Mouse (Mus musculus) adrenal gland, adult 8-10 months (tissue): ENCODE measurements around the gene Ccdc188. TPM values are rescaled to one million over a fixed set of nuclear protein-coding genes. Genes with fewer than 3 reads are reported as not detected.

Source experiments
- DNase-seq: peaks from one replicate; pipeline ENCODE4 v3.0.0; 2022
- total RNA-seq, 4 experiments: library from RNA; stranded (reverse); gene quantifications; 2 replicates each; pipeline ENCODE4 v1.2.4; 2022

The Ccdc188 gene
- total RNA-seq, 4 experiments from 2014 or later = not detected

- no peak for DNase-seq
Observed at GRCm38 (mm10) chr16:18202061-18202460, 15.6 kb upstream of the Ccdc188 start.

DNA sequence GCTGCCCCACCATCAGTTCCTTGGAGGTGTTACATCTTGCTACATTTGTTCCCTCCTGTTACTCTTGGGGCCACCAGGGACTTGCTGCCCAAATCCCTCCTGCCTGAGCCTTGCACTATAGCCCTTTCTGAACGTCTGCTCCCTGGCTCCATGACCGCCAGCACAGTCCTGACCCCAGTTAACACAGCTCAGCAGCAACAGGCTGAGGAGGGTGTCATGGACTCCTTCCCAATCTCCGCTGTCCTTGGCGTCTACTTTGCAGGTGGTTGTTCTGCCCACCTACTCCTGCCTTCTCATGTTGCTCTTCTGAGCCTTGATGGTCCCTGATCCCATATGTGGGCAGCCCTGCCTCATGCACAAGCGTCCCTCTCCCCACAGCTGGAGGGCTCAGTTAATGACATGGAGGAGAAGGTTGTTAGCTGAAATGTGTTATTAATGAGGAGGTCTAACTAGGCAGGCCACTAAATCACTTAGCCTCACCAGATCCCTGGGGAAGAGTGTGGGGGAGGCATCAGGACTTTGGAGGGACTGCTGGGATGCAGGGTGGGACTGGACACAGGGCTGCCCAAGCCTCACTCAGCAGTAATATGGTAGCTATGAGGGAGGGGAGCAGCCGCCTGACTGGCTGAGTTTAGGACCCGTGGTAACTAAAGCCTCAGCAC lies 14.1 kb upstream of the Ccdc188 start:
- no peak for DNase-seq

GRCm38 (mm10) chr16:18210701-18211416 lies 6.8 kb upstream of the Ccdc188 start:
- no peak for DNase-seq

- peak; percentile 55 for DNase-seq
Observed at GRCm38 (mm10) chr16:18211417-18212171, 6.1 kb upstream of the Ccdc188 start.

DNA sequence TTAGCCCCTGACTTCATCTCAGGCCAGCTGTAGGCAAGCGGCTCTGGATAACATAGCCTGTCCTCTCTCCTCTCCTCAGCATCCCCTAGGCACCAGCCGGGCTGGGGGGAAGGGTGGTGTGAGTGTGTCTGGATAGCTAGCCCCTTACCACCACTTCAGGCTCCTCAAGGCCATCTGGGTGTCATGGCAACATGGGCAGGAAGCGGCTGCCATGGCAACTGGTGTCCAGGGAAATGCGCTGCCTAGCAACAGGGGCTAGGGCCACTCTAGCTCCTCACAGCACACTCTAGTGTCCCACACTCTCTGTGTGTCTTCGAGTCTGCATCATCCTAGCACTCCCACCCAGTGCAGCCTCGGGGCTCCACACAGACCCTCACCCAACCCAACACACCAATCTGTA lies 4.0 kb upstream of the Ccdc188 start:
- DNase-seq = no peak

DNA sequence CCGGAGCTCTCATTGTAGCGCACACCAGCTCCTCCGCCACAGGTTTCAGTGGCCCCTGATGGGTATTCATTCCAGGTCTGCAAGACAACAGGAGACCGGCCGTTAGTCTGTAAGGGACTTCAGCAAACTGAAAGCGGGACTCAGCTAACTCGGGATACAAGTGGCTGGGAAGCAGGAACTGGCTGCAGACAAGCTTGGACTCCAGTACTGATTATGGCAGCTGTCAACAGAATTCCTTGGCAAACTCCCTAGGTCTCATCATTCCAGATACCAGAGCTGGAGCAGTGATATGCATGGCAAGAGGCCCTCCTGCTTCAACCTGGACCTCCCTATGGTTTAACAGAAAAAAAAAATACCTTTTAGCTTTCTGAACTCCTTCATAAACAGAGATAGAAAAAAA lies 2.8 kb upstream of the Ccdc188 start:
- DNase-seq = no peak

- DNase-seq = no peak
Observed at GRCm38 (mm10) chr16:18218580-18218996, 909 bp downstream of the Ccdc188 start.

- peak; percentile 34 for DNase-seq
Observed at GRCm38 (mm10) chr16:18220001-18220400, 2.3 kb downstream of the Ccdc188 start.

DNA sequence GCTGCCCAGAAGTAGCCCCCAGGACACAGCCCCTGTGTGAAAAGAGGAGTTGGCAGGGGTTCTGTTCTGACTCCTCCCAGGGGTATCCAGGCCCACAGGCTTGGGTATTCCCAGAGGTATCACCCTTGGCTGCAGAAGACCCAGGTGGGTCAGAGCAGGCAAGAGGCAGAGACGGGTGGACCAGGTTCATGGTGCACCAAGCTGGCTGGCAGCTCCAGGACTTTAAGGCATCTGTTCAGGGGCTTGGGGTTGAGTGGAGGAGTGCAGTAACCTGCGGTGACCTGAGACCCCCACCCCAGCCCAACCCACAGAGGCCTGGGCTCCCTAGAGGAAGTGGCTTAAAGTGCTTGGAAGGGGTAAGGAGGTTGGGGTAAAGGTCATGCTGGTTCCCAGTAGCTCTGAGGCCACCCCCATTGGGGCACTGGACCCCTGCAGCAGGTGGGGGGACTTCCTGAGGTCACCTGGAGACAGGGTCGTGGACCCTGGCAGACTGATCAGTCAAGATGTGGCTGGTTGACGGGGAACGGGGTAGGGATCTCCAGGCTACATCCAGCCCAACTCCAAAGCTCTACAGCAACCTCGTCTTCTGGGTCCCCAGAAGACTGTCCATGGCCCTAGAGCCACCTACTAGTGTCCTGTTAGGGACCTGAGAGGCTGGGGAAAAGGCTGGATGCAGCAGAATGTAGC lies 3.3 kb downstream of the Ccdc188 start:
- DNase-seq = no peak

DNA sequence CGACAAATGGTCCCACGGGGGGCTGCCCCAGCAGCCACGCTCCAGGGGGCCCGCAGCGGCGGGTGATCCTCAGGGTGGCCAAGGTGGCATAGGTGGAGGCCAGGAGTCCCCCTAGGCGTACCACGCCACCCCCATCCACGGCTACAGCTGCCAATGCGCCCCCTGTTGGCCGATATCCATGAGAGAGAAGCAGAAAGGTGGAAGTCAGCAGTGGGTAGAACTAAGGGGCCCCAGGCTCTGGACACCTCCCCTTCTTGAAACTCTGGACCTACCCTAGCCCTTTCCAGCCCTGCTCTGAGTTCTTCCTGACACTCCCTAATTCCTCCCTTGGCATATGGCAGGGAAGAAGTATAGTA lies 3.8 kb downstream of the Ccdc188 start:
- DNase-seq = no peak

GRCm38 (mm10) chr16:18222188-18222587 lies 4.5 kb downstream of the Ccdc188 start:
- DNase-seq = no peak

DNA sequence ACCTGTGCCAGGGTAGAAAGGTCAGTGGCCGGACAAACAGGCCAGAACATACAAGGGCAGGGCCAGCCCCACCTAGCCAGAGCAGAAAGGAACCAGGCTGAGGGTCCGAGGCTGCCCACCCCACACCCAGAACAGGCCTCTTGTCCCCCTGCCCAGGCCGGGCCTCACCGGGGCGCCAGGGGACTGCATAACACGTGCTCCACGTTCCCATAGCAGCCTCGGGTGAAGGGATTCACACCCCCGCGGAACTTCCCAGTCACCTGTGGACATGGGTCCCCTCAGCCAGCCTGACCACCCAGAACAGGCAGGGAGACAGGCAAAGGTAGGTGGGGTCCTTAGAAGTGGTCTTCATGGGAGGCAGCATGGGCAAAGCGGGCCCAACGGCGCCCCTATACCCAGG lies 9.5 kb downstream of the Ccdc188 start:
- no peak for DNase-seq

DNA sequence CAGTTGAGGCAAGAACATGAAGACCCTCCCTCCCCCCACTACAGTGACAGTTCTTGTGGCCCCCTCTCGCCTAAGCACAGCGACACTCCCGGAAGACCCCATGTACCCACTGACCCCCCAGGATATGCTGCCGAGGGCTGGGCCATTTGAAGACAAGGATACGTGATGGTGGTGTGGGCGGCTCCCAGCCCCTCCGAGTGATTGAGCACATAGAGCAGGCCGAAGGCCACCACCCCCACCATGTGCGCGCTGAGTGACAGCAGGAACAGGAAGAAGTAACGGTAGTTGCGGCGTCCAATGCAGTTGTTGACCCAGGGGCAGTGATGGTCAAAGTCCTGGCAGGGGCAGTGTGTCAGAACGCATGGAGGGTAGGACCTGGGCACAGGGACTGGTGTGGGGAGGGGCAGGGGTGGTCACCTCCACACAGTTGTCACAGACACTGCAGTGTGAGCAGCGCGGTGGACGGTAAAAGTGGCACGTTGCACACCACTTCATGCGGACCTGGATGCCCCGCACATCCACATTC lies 10.3 kb downstream of the Ccdc188 start:
- no peak for DNase-seq

- no peak for DNase-seq
Observed at GRCm38 (mm10) chr16:18228856-18229255, 11.2 kb downstream of the Ccdc188 start.

- no peak for DNase-seq
Observed at GRCm38 (mm10) chr16:18229622-18230021, 11.9 kb downstream of the Ccdc188 start.

DNA sequence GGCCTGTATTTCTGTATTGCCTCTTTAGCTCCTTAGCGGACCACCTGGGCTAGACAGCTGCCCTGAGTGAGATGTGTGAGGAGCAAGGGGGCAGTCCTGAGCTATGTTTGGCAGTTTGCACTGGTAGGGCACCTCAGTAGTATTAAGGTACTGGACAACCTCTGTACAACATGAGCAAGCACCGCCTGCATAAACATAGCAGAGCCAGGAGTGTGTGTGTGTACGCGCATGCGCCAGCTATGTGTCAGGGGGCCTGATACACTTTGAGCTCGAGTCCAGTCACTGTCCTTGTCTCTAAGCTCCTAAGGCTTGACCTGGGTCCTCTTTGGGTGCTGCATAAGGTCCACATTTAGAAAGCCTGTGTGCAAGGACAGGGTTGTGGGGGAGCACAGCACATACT lies 12.9 kb downstream of the Ccdc188 start:
- DNase-seq = no peak

- no peak for DNase-seq
Observed at GRCm38 (mm10) chr16:18231047-18231446, 13.4 kb downstream of the Ccdc188 start.

DNA sequence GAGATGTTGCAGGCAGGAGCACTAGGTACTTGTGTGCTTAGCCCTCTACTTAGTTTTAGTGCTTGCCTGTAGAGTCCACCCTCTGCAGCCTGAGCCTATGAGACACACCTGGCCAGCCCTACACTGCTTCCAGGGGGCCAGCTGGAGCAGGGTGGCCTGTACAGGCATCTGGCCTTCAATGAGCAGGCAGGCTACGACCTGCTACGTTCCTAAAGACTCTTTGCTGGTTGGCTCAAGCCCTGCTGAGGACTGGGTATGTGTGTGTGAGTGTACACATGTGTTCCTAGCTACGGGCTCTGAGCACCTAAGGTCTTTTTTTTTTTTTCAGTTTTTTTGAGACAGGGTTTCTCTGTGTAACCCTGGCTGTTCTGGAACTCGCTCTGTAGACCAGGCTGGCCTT lies 13.8 kb downstream of the Ccdc188 start:
- DNase-seq = no peak

GRCm38 (mm10) chr16:18233451-18233850 lies 15.8 kb downstream of the Ccdc188 start:
- no peak for DNase-seq

DNA sequence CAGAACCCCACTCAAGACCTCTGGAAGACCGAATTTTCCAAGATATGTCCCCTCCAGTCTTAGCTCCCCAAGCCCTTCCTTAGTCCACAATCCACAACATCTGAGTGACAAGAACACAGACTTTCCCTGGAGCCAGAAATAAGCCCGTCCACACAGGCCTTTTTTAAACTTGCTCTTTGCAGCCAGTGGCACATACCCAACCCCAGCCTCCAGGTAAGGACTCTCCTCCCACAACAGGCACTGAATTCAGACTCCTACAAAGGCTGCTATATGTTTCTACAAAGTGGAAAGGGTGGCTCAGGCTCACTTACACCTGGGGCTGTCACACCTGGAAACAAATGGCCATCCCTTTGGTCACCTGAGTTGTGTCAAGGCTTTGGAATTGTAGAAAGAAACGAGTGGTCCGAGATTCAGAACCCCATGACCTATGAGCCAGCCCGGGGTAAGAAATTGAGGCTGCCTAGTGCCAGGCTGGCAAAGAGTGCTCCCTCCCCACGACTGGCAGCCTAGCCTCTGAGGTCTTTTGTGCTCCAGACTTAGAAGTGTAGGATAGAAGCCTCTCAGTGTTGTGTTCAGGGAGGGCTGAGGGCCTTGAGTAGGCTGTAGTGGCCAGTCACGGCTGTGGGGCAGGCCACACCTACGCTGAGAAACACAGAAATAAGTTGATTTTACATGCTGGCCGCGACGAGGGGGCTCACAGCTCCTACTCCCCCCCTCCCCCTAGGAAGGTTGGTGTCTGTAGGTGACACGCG lies 16.4 kb downstream of the Ccdc188 start:
- no peak for DNase-seq

GRCm38 (mm10) chr16:18234671-18235388 lies 17.2 kb downstream of the Ccdc188 start, which contains the start of gene Zdhhc8:
Gene Zdhhc8, minus strand, starts transcription at chr16:18235136.
- peak; percentile 66 for DNase-seq
